Mouse (Mus musculus) neural tube, embryonic 14.5 days (tissue): ENCODE results near the gene Tle4. TPM values are rescaled to one million over a fixed set of nuclear protein-coding genes. Genes with fewer than 3 reads are reported as not detected.

ENCODE experiments used
- ATAC-seq: fragments of 200-750 bp; cut with Nextera tagmentation; 2 replicates; pipeline ENCODE4 v1.8.0; 2017; ENCODE audit warnings: low read depth, mild to moderate bottlenecking, moderate TSS enrichment, moderate library complexity
- H3K27ac ChIP-seq: fragments of 300-500 bp; sonication (generic); 2 replicates; pipeline ENCODE4 v1.5.1; 2014; ENCODE audit warnings: low read depth, mild to moderate bottlenecking, control low read depth, low read length, moderate library complexity, mixed read lengths
- H3K27me3 ChIP-seq: fragments of 300-500 bp; sonication (generic); 2 replicates; pipeline ENCODE4 v1.6.1; 2014; ENCODE audit warnings: low read length; ENCODE audit not compliant: control insufficient read depth, insufficient read depth
- H3K36me3 ChIP-seq: fragments of 300-500 bp; sonication (generic); 2 replicates; pipeline ENCODE4 v1.6.1; 2014; ENCODE audit warnings: low read length, mixed read lengths; ENCODE audit not compliant: control insufficient read depth, insufficient read depth
- H3K4me1 ChIP-seq: fragments of 300-500 bp; sonication (generic); 2 replicates; pipeline ENCODE4 v1.6.1; 2014; ENCODE audit warnings: low read length; ENCODE audit not compliant: control insufficient read depth, insufficient read depth
- H3K4me2 ChIP-seq: fragments of 300-500 bp; sonication (generic); 2 replicates; pipeline ENCODE4 v1.6.1; 2014; ENCODE audit warnings: mild to moderate bottlenecking, low read depth, low read length, control low read depth
- H3K4me3 ChIP-seq: fragments of 300-500 bp; sonication (generic); 2 replicates; pipeline ENCODE4 v1.5.1; 2014; ENCODE audit warnings: low read depth, low read length, control low read depth, mixed read lengths
- H3K9ac ChIP-seq: fragments of 300-500 bp; sonication (generic); replicated peaks from 2 replicates; pipeline ENCODE4 v1.6.1; 2014; ENCODE audit warnings: low read depth, mild to moderate bottlenecking, control low read depth, low read length, mixed read lengths
- H3K9me3 ChIP-seq: fragments of 300-500 bp; sonication (generic); 2 replicates; pipeline ENCODE4 v1.6.1; 2016; ENCODE audit warnings: low read length; ENCODE audit not compliant: control insufficient read depth
- WGBS: fragments of 180-500 bp; shearing (Covaris S2); extraction: QIAGEN DNeasy Blood & Tissue Kit; methylation state at CpG from one replicate; pipeline ENCODE4 v1.1.7; 2014; 5-methylcytosine and 5-hydroxymethylcytosine counted together
- polyA plus RNA-seq: library from polyadenylated mRNA; unstranded; fragments of >200 nt; fragmentation: Nextera tagmentation; extraction: Ambion mirVana; gene quantifications from 2 replicates; pipeline ENCODE4 v1.2.1, GENCODE M21; 2014

The Tle4 gene
- polyA plus RNA-seq, 1 experiment from 2014 or later: 27.0 TPM

GRCm38 (mm10) chr19:14595390-14595997, 2.4 kb downstream of the Tle4 start:
- Histone ChIP-seq H3K27me3 (no peaks in the 10 kb centered on the region), H3K27ac (peak overlapping the region; percentile 35; the same call in 1 of the 2 replicates), H3K4me1 (peaks cover 22% of the 10 kb centered on the region), H3K9ac (peak overlapping the region; percentile 88; the same call in 1 of the 2 replicates), H3K4me2 (peak overlapping the region; percentile 58), H3K4me3 (peak overlapping the region; percentile 91), H3K36me3 (no peaks in the 10 kb centered on the region), H3K9me3 (no peaks in the 10 kb centered on the region)
- ATAC-seq: no peak
- WGBS: 6% methylated on average over 11 of the region's 11 CpGs

- Histone ChIP-seq H3K9ac (peak overlapping the region; percentile 88; the same call in 1 of the 2 replicates), H3K36me3 (no peaks in the 10 kb centered on the region), H3K4me2 (peak overlapping the region; percentile 58), H3K27ac (no peak overlapping the region), H3K27me3 (no peaks in the 10 kb centered on the region), H3K9me3 (no peaks in the 10 kb centered on the region), H3K4me3 (peak overlapping the region; percentile 91), H3K4me1 (peaks cover 23% of the 10 kb centered on the region)
- ATAC-seq: no peak
- 67% methylated on average over 3 of the region's 3 CpGs for WGBS
Measured at GRCm38 (mm10) chr19:14594537-14594936, 3.3 kb downstream of the Tle4 start.

GRCm38 (mm10) chr19:14591809-14592535, 5.9 kb downstream of the Tle4 start:
- H3K4me3 ChIP-seq: peak overlapping the region; percentile 13; the same call in 1 of the 2 replicates
- peak overlapping the region; percentile 26 for H3K4me2 ChIP-seq
- H3K27ac ChIP-seq: no peak overlapping the region
- no peak for ATAC-seq
- no peak overlapping the region for H3K9ac ChIP-seq
- H3K36me3 ChIP-seq: no peaks in the 10 kb centered on the region
- 38% methylated on average over 10 of the region's 10 CpGs for WGBS
- peaks cover 21% of the 10 kb centered on the region for H3K4me1 ChIP-seq
- no peaks in the 10 kb centered on the region for H3K9me3 ChIP-seq
- no peaks in the 10 kb centered on the region for H3K27me3 ChIP-seq

GRCm38 (mm10) chr19:14590154-14590553, 7.7 kb downstream of the Tle4 start:
- 26% methylated on average over 7 of the region's 7 CpGs for WGBS
- H3K4me1 ChIP-seq: peaks cover 21% of the 10 kb centered on the region

GRCm38 (mm10) chr19:14588221-14589123, 9.4 kb downstream of the Tle4 start:
- 43% methylated on average over 3 of the region's 3 CpGs for WGBS
- no peak overlapping the region for H3K4me2 ChIP-seq
- no peaks in the 10 kb centered on the region for H3K27me3 ChIP-seq
- no peak for ATAC-seq
- no peaks in the 10 kb centered on the region for H3K9me3 ChIP-seq
- H3K9ac ChIP-seq: no peak overlapping the region
- peaks cover 17% of the 10 kb centered on the region for H3K4me1 ChIP-seq
- H3K27ac ChIP-seq: no peak overlapping the region
- H3K36me3 ChIP-seq: no peaks in the 10 kb centered on the region
- no peak overlapping the region for H3K4me3 ChIP-seq

More at GRCm38 (mm10) chr19:14590154-14590553, 7.7 kb downstream of the Tle4 start:
- Histone ChIP-seq H3K9ac (no peak overlapping the region), H3K4me2 (no peak overlapping the region), H3K27ac (no peak overlapping the region), H3K4me3 (no peak overlapping the region), H3K9me3 (no peaks in the 10 kb centered on the region), H3K36me3 (no peaks in the 10 kb centered on the region), H3K27me3 (no peaks in the 10 kb centered on the region)
- no peak for ATAC-seq

- no peak overlapping the region for H3K27ac ChIP-seq
- no peak overlapping the region for H3K4me2 ChIP-seq
- no peak for ATAC-seq
- H3K4me3 ChIP-seq: no peak overlapping the region
- no peaks in the 10 kb centered on the region for H3K9me3 ChIP-seq
- WGBS: 91% methylated on average over 3 of the region's 3 CpGs
- no peaks in the 10 kb centered on the region; the same call in 1 of the 2 replicates for H3K36me3 ChIP-seq
- no peak overlapping the region for H3K9ac ChIP-seq
- peaks cover 9% of the 10 kb centered on the region; the same call in 1 of the 2 replicates for H3K4me1 ChIP-seq
- no peaks in the 10 kb centered on the region for H3K27me3 ChIP-seq
Measured at GRCm38 (mm10) chr19:14586171-14586570, 11.7 kb downstream of the Tle4 start.

GRCm38 (mm10) chr19:14585731-14586130, 12.1 kb downstream of the Tle4 start:
- Histone ChIP-seq H3K4me2 (no peak overlapping the region), H3K27me3 (no peaks in the 10 kb centered on the region), H3K4me1 (peaks cover 6% of the 10 kb centered on the region; the same call in 1 of the 2 replicates), H3K36me3 (no peaks in the 10 kb centered on the region; the same call in 1 of the 2 replicates), H3K27ac (no peak overlapping the region), H3K9me3 (no peaks in the 10 kb centered on the region), H3K9ac (no peak overlapping the region), H3K4me3 (no peak overlapping the region)
- no peak for ATAC-seq
- WGBS: 83% methylated on average over 4 of the region's 4 CpGs

GRCm38 (mm10) chr19:14585235-14585634, 12.6 kb downstream of the Tle4 start:
- Histone ChIP-seq H3K4me2 (no peak overlapping the region), H3K9ac (no peak overlapping the region), H3K9me3 (no peaks in the 10 kb centered on the region), H3K4me3 (no peak overlapping the region), H3K4me1 (peaks cover 6% of the 10 kb centered on the region; the same call in 1 of the 2 replicates), H3K36me3 (no peaks in the 10 kb centered on the region; the same call in 1 of the 2 replicates), H3K27me3 (no peaks in the 10 kb centered on the region), H3K27ac (no peak overlapping the region)
- no peak for ATAC-seq
- 93% methylated on average over 3 of the region's 3 CpGs for WGBS
